Mouse (Mus musculus) forebrain, embryonic 10.5 days (tissue): Measurements from ENCODE around the gene Nav2. TPM values are rescaled to one million over a fixed set of nuclear protein-coding genes. Genes with fewer than 3 reads are reported as not detected.

Experiments used
- DNase-seq: peaks from one replicate; pipeline ENCODE4 v3.0.0-alpha.2; 2017; ENCODE audit warnings: low spot score; ENCODE audit errors: extremely low spot score
- H3K27ac ChIP-seq: fragments of 300-500 bp; sonication (generic); 2 replicates; pipeline ENCODE4 v1.5.1; 2016; ENCODE audit warnings: mild to moderate bottlenecking
- H3K27me3 ChIP-seq: fragments of 300-500 bp; sonication (generic); 2 replicates; pipeline ENCODE4 v1.6.1; 2016; ENCODE audit warnings: mild to moderate bottlenecking; ENCODE audit not compliant: poor library complexity, severe bottlenecking
- H3K36me3 ChIP-seq: fragments of 300-500 bp; sonication (generic); replicated peaks from 2 replicates; pipeline ENCODE4 v1.6.1; 2016; ENCODE audit warnings: mild to moderate bottlenecking, moderate library complexity
- H3K4me1 ChIP-seq: fragments of 300-500 bp; sonication (generic); 2 replicates; pipeline ENCODE4 v1.6.1; 2016
- H3K4me3 ChIP-seq: fragments of 300-500 bp; sonication (generic); 2 replicates; pipeline ENCODE4 v1.5.1; 2016; ENCODE audit warnings: mild to moderate bottlenecking, moderate library complexity
- H3K9me3 ChIP-seq: fragments of 300-500 bp; sonication (generic); 2 replicates; pipeline ENCODE4 v1.6.1; 2016; ENCODE audit warnings: mild to moderate bottlenecking, moderate library complexity
- WGBS: fragments of 180-500 bp; shearing (Covaris S2); methylation state at CpG from one replicate; pipeline ENCODE4 v1.1.7; 2016; 5-methylcytosine and 5-hydroxymethylcytosine counted together
- polyA plus RNA-seq: library from polyadenylated mRNA; unstranded; fragments of >200 nt; fragmentation: Nextera tagmentation; extraction: Ambion mirVana; gene quantifications from 2 replicates; pipeline ENCODE4 v1.2.1, GENCODE M21; 2016

Gene Nav2
- polyA plus RNA-seq, 1 experiment from 2014 or later, result 6.1 TPM

DNA sequence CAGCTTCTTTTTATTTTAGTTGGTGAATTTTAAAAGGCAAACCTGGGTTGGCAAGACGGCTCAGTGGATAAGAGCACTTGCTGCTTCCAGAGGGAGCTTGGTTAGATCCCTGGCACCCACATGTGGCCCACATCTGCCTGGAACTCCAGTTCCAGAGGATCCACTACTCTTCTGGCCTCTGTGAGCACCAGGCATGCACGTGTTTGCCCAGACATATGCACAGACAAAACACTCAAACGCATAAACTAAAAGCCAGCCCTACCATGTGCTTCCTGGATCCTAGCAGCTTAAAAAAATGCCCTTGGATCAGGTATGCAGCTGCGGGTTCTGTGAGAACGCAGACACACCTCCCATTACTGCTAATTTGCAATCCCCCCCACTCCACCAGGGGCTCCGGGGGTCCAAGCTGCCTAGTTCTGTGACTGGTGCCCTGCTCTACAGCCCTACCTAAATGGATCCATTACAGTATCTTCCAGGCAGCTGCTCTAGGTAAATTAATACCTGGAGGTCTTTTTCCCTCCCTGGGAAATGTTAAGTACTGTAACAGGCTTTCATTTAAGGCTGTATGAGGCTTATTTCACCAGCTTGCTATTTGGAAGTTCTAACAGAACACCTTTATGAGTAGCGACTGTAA is 603.4 kb downstream of the Nav2 start:
- Histone ChIP-seq H3K27ac (no peak overlapping the region), H3K36me3 (no peaks in the 10 kb centered on the region), H3K4me1 (peaks cover 5% of the 10 kb centered on the region; the same call in 1 of the 2 replicates), H3K9me3 (no peaks in the 10 kb centered on the region), H3K27me3 (peaks cover 30% of the 10 kb centered on the region; the same call in 1 of the 2 replicates), H3K4me3 (no peak overlapping the region)
- no peak for DNase-seq
- 57% methylated on average over 7 of the region's 7 CpGs for WGBS

DNA sequence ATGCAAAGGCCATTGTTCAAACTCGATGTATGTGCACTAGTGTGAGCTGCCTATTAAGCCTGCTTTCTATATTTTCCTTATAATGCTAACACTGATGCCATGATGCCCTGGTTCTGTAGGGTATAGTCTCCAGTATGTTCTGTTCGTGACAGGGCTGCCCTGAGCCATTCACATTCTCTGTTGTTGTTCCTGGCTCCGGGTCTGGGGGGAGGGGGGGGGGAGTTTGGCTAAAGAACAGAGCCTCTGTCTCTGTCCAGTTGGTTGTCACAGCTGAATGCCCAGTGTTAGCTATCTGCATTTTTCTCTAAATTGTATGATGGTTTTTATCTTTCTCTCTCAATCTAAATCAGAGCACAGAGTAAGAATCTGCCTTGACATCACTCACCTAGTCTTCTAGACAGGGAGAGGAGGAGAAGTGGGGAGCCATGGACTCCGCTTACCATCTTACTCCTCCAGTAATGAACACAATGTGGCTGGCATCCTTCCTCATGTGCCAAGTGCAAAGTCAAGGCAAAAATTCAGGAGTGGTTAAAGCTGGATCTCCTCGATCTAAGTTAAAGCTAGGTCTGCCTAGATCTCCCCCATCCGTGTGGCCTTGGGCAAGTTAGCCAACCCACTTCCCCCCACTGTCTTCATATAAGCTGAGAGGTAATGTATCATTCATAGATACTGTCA is 605.4 kb downstream of the Nav2 start:
- 80% methylated on average over 6 of the region's 6 CpGs for WGBS
- H3K27me3 ChIP-seq, result peaks cover 35% of the 10 kb centered on the region
- DNase-seq, result no peak
- peaks cover 6% of the 10 kb centered on the region for H3K4me1 ChIP-seq
- no peak overlapping the region for H3K27ac ChIP-seq
- no peaks in the 10 kb centered on the region for H3K9me3 ChIP-seq
- no peaks in the 10 kb centered on the region for H3K36me3 ChIP-seq
- H3K4me3 ChIP-seq, result no peak overlapping the region

DNA sequence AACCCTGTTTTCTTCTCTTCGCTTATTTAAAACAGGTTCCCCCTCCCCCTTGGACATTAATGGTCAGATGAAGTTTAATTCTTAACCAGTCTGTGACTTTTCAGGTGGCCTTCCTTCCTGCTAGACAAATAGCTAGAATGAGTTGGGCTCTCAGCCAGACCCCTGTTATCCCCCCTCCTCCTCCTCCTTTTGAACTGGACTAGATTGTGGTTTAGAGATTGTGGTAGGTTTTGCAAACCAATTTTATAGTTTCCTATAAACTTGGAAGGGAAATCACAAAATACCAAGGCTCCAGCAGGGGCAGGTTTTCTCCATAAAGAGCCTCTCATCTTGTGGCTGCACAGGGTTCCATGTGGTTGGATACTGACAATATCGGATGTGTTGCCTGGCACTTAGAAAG is 606.5 kb downstream of the Nav2 start:
- 96% methylated on average over 2 of the region's 2 CpGs for WGBS

GRCm38 (mm10) chr7:49520504-49520903 is 612.0 kb downstream of the Nav2 start:
- 57% methylated on average over 2 of the region's 2 CpGs for WGBS
- H3K4me1 ChIP-seq, result peaks cover 60% of the 10 kb centered on the region
- no peaks in the 10 kb centered on the region for H3K36me3 ChIP-seq
- DNase-seq, result no peak
- H3K27me3 ChIP-seq, result peaks cover 73% of the 10 kb centered on the region
- no peak overlapping the region for H3K27ac ChIP-seq
- H3K4me3 ChIP-seq, result no peak overlapping the region
- H3K9me3 ChIP-seq, result no peaks in the 10 kb centered on the region

More for the DNA sequence above, 606.5 kb downstream of the Nav2 start:
- DNase-seq, result no peak
- Histone ChIP-seq H3K4me3 (no peak overlapping the region), H3K27ac (no peak overlapping the region), H3K36me3 (no peaks in the 10 kb centered on the region), H3K9me3 (no peaks in the 10 kb centered on the region), H3K27me3 (peaks cover 45% of the 10 kb centered on the region), H3K4me1 (peaks cover 16% of the 10 kb centered on the region)

DNA sequence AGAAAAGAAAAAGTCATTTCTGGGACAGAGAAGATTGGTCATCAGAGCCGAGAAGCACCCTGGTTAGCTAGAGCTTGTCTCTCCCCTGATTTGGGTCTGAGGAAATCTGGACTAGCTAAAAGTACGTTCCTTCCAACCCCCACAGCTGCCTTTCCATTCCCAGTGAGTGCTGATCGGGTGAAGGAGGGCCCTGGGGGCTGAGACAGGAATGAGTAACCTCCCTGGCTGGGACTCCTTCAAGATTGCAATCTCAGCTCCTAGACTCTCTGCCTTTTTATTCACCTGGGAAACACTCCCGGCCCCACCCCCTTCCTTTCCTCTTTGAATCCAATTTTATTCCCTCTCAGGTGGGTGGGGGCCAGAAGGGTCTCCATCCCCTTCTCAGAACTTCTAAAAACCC is 612.8 kb downstream of the Nav2 start:
- WGBS, result 10% methylated on average over 4 of the region's 4 CpGs
- H3K4me3 ChIP-seq, result peak overlapping the region; percentile 56; the same call in 1 of the 2 replicates
- H3K4me1 ChIP-seq, result peaks cover 62% of the 10 kb centered on the region
- no peak for DNase-seq
- H3K36me3 ChIP-seq, result no peaks in the 10 kb centered on the region
- peaks cover 80% of the 10 kb centered on the region for H3K27me3 ChIP-seq
- no peaks in the 10 kb centered on the region for H3K9me3 ChIP-seq
- H3K27ac ChIP-seq, result no peak overlapping the region

- peak overlapping the region; percentile 56 for H3K4me3 ChIP-seq
- H3K4me1 ChIP-seq, result peaks cover 63% of the 10 kb centered on the region
- under 1% methylated on average over 9 of the region's 9 CpGs for WGBS
- DNase-seq, result no peak
- H3K36me3 ChIP-seq, result no peaks in the 10 kb centered on the region
- H3K27ac ChIP-seq, result no peak overlapping the region
- H3K27me3 ChIP-seq, result peaks cover 80% of the 10 kb centered on the region
- H3K9me3 ChIP-seq, result no peaks in the 10 kb centered on the region
Observed at GRCm38 (mm10) chr7:49521976-49522375, 613.5 kb downstream of the Nav2 start.

- peak overlapping the region; percentile 56 for H3K4me3 ChIP-seq
- peaks cover 74% of the 10 kb centered on the region for H3K27me3 ChIP-seq
- peaks cover 69% of the 10 kb centered on the region for H3K4me1 ChIP-seq
- WGBS, result under 1% methylated on average over 24 of the region's 24 CpGs
- H3K36me3 ChIP-seq, result no peaks in the 10 kb centered on the region
- H3K9me3 ChIP-seq, result no peaks in the 10 kb centered on the region
- peak; percentile 72 for DNase-seq
- peak overlapping the region; percentile 77 for H3K27ac ChIP-seq
Observed at GRCm38 (mm10) chr7:49522411-49523114, 614.0 kb downstream of the Nav2 start.

DNA sequence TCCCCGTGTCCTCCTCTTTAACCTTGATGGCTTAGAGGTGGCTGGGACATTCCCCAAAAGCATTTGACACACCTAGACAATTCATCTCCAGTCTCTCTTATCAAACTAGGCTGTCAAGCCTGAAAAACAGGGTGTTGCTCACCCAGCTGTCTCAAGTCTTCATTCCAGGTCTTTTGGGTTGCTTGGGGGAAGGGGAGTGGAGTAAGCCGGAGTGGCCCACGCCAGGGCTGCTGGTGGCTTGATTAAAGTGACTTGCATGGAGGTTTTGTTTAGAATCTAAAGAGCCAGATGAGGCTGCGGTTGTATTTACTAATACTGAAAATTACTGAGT is 614.6 kb downstream of the Nav2 start:
- DNase-seq, result peak; percentile 32

DNA sequence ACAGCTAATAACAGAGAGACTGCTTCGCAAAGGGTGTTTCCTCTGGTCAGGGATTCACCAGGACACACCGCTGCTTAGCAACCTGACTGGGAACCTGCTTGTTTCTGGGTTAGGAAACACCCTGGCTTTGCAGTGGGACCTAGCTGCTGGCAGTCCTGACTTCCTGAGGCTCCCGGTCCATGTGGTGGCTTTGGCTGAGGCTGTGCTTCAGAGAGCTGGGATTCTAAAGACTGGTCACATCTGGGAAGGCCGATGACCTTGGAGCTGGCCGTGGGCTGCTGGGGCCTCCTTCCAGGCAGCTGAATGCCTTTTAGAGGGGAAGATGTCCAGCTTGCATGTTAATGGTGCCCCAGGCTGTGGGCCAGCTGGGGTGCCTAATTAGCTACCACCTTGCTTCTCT is 615.2 kb downstream of the Nav2 start:
- Histone ChIP-seq H3K9me3 (no peaks in the 10 kb centered on the region), H3K27me3 (peaks cover 65% of the 10 kb centered on the region), H3K36me3 (no peaks in the 10 kb centered on the region), H3K4me1 (peaks cover 79% of the 10 kb centered on the region), H3K4me3 (peak overlapping the region; percentile 56), H3K27ac (peak overlapping the region; percentile 7; the same call in 1 of the 2 replicates)
- no peak for DNase-seq
- 22% methylated on average over 5 of the region's 5 CpGs for WGBS

More for the DNA sequence above, 614.6 kb downstream of the Nav2 start:
- Histone ChIP-seq H3K4me1 (peaks cover 74% of the 10 kb centered on the region), H3K36me3 (no peaks in the 10 kb centered on the region), H3K27ac (peak overlapping the region; percentile 77), H3K4me3 (peak overlapping the region; percentile 56), H3K27me3 (peaks cover 69% of the 10 kb centered on the region), H3K9me3 (no peaks in the 10 kb centered on the region)
- WGBS, result 5% methylated on average over 4 of the region's 4 CpGs

DNA sequence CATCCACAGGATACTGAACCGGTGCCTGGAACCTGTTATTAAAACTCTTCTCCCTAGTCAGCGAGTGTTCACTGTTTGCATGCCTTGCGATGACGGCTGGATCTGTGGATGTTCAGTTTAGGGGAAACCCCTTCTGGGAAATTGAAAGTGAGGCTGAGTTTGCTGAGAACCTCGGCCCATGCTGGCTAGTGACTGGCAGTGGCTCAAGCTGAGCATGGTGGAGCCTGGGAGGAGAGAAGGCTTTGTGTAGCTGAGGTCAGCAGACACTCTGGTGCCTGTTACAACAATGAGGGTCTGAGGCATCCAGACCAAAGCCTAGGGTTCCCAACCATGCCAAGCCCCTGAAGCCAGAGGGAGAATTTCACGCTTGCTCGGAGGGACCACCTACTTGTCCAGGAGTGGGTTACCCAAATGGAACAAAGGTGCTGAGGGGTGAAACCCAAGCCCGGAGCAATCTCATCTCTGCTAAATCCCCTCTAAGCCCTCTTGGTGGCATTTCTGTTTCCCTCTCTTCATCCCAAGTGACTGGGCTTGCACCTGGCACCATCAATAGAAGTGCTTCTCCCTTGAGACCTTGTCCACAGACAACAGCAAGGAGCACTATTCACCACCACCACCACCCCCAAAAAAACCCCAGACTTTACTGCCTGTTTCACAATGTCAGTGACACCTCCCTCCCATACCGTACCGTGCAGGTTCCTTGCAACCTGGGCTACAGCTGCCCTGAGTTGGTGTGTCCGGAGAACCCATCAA is 617.0 kb downstream of the Nav2 start:
- peaks cover 47% of the 10 kb centered on the region for H3K27me3 ChIP-seq
- 55% methylated on average over 11 of the region's 11 CpGs for WGBS
- H3K9me3 ChIP-seq, result no peaks in the 10 kb centered on the region
- no peaks in the 10 kb centered on the region for H3K36me3 ChIP-seq
- peak overlapping the region; percentile 27; the same call in 1 of the 2 replicates for H3K27ac ChIP-seq
- peaks cover 64% of the 10 kb centered on the region for H3K4me1 ChIP-seq
- no peak overlapping the region for H3K4me3 ChIP-seq
- no peak for DNase-seq

GRCm38 (mm10) chr7:49526101-49526499 is 617.6 kb downstream of the Nav2 start:
- Histone ChIP-seq H3K9me3 (no peaks in the 10 kb centered on the region), H3K4me3 (no peak overlapping the region), H3K36me3 (no peaks in the 10 kb centered on the region), H3K27me3 (peaks cover 41% of the 10 kb centered on the region), H3K4me1 (peaks cover 61% of the 10 kb centered on the region), H3K27ac (no peak overlapping the region)
- DNase-seq, result no peak
- 73% methylated on average over 4 of the region's 4 CpGs for WGBS

GRCm38 (mm10) chr7:49527495-49527894 is 619.0 kb downstream of the Nav2 start:
- 4% methylated on average over 4 of the region's 4 CpGs for WGBS
- H3K9me3 ChIP-seq, result no peaks in the 10 kb centered on the region
- no peaks in the 10 kb centered on the region for H3K36me3 ChIP-seq
- DNase-seq, result no peak
- peaks cover 29% of the 10 kb centered on the region for H3K27me3 ChIP-seq
- H3K4me1 ChIP-seq, result peaks cover 49% of the 10 kb centered on the region
- H3K27ac ChIP-seq, result peak overlapping the region; percentile 51
- no peak overlapping the region for H3K4me3 ChIP-seq
